Mouse (Mus musculus) forebrain, postnatal 0 days (tissue): ENCODE measurements around the gene Hes1. TPM values are rescaled to one million over a fixed set of nuclear protein-coding genes. Genes with fewer than 3 reads are reported as not detected.

Experiments used
- ATAC-seq: fragments of 200-750 bp; cut with Nextera tagmentation; 2 replicates; pipeline ENCODE4 v1.8.0; 2017; ENCODE audit warnings: mild to moderate bottlenecking, moderate library complexity
- DNase-seq: peaks from one replicate; pipeline ENCODE4 v3.0.0-alpha.2; 2015
- H3K27ac ChIP-seq: fragments of 300-500 bp; sonication (generic); 2 replicates; pipeline ENCODE4 v1.5.1; 2014; ENCODE audit warnings: low read depth, mild to moderate bottlenecking, antibody characterized with exemption, low read length, moderate library complexity, mixed read lengths
- H3K27me3 ChIP-seq: fragments of 300-500 bp; sonication (generic); 2 replicates; pipeline ENCODE4 v1.6.1; 2014; ENCODE audit warnings: mild to moderate bottlenecking, low read length, mixed read lengths; ENCODE audit not compliant: insufficient read depth
- H3K36me3 ChIP-seq: fragments of 300-500 bp; sonication (generic); 2 replicates; pipeline ENCODE4 v1.6.1; 2014; ENCODE audit warnings: mild to moderate bottlenecking, moderate library complexity; ENCODE audit not compliant: insufficient read depth
- H3K4me1 ChIP-seq: fragments of 300-500 bp; sonication (generic); 2 replicates; pipeline ENCODE4 v1.6.1; 2014; ENCODE audit warnings: antibody characterized with exemption; ENCODE audit not compliant: insufficient read depth
- H3K4me2 ChIP-seq: fragments of 300-500 bp; sonication (generic); 2 replicates; pipeline ENCODE4 v1.6.1; 2014; ENCODE audit warnings: low read depth, mild to moderate bottlenecking, moderate library complexity
- H3K4me3 ChIP-seq: fragments of 300-500 bp; sonication (generic); 2 replicates; pipeline ENCODE4 v1.5.1; 2014; ENCODE audit warnings: low read depth, low read length, mixed read lengths
- H3K9ac ChIP-seq: fragments of 300-500 bp; sonication (generic); 2 replicates; pipeline ENCODE4 v1.6.1; 2014; ENCODE audit warnings: mild to moderate bottlenecking
- H3K9me3 ChIP-seq: fragments of 300-500 bp; sonication (generic); 2 replicates; pipeline ENCODE4 v1.6.1; 2016; ENCODE audit warnings: low read length
- CTCF ChIP-seq: sonication (generic); IDR thresholded peaks from 2 replicates; pipeline ENCODE4 v1.5.1; 2016; ENCODE audit warnings: antibody characterized with exemption, control low read depth, low read depth
- WGBS: fragments of 180-500 bp; shearing (Covaris S2); extraction: QIAGEN DNeasy Blood & Tissue Kit; methylation state at CpG from one replicate; pipeline ENCODE4 v1.1.7; 2014; 5-methylcytosine and 5-hydroxymethylcytosine counted together
- polyA plus RNA-seq: library from polyadenylated mRNA; unstranded; fragments of >200 nt; fragmentation: Nextera tagmentation; extraction: Ambion mirVana; gene quantifications from 2 replicates; pipeline ENCODE4 v1.2.1, GENCODE M21; 2015
- total RNA-seq: library from RNA; depleted of rRNA; stranded (reverse); fragments of >200 nt; gene quantifications from 2 replicates; pipeline ENCODE4 v1.2.3, GENCODE M21; 2014

The Hes1 gene
- total and polyA plus RNA-seq, 2 experiments from 2014 or later, result 6.9 to 11.2 TPM

DNA sequence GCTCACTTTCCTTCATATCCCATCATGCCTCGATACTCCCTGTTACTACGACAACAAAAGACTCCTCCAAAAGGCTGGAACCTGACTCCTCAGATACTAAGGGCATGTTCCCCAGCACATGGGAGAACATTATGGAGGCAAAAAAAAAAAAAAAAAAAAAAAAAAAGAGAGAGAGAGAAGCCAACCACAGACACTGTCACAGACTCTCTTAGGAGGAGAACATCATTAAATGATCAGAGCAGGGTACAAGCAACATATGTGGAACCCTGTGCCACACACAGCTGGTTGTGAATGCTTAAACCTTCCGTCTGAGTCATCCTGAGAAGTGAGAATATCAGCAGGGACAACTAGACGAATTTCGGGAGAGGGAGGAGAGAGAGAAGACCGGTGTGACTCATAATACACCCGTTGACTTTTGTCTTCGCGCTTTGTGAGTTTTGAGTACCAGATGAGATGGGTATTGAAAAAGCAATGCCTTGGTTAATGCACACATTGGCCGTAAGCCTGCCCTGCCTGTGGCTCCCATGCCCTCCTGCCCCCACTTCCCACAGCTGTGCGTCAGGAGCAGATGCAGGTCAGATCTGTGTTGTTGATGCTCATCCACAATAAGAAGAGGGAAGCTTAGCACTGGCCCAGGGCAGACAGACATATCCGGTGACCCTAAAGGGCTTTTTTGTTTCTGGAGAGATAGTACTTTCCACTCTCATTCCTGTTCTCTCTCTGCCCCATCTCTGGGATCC is 34.8 kb upstream of the Hes1 start:
- no peaks in the 10 kb centered on the region for H3K36me3 ChIP-seq
- DNase-seq, result no peak
- no peak for TF ChIP-seq CTCF
- 0 out of 2 replicates have a peak, but pooled peaks have one; percentile 27 for ATAC-seq
- no peaks in the 10 kb centered on the region for H3K27me3 ChIP-seq
- H3K4me1 ChIP-seq, result no peaks in the 10 kb centered on the region
- no peak overlapping the region for H3K9ac ChIP-seq
- no peak overlapping the region for H3K27ac ChIP-seq
- WGBS, result 67% methylated on average over 12 of the region's 12 CpGs
- no peaks in the 10 kb centered on the region for H3K9me3 ChIP-seq
- no peak overlapping the region for H3K4me3 ChIP-seq
- no peak overlapping the region for H3K4me2 ChIP-seq

DNA sequence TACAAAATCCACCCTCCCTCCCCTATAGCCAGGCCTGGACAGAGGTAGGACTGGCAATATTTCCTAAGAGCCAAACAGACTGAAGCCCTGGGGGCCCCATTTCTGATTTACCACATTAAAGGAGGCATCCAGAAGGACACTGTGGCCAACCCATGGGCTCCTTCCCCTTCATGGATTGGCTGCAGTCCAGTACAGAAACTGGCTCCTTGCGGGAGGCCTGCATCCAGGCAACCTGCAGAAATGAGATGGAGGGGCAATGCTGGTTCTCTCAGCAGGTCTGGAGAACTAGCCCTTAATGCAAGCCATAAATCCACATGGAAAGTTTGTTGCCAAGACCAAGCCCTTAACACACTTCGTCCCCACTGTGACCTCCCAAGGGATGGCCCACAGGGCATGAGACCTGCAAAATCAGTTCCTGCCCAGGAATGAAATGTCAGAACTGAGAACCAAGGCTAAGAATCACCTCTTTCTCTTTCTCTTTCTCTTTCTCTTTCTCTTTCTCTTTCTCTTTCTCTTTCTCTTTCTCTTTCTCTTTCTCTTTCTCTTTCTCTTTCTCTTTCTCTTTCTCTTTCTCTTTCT is 31.8 kb upstream of the Hes1 start:
- no peaks in the 10 kb centered on the region for H3K9me3 ChIP-seq
- no peak overlapping the region for H3K27ac ChIP-seq
- no peaks in the 10 kb centered on the region for H3K27me3 ChIP-seq
- no peaks in the 10 kb centered on the region for H3K4me1 ChIP-seq
- no peak for TF ChIP-seq CTCF
- ATAC-seq (no peak), DNase-seq (no peak)
- WGBS, result 56% methylated on average over 2 of the region's 2 CpGs
- no peaks in the 10 kb centered on the region for H3K36me3 ChIP-seq
- H3K4me3 ChIP-seq, result no peak overlapping the region
- no peak overlapping the region for H3K9ac ChIP-seq
- no peak overlapping the region for H3K4me2 ChIP-seq

GRCm38 (mm10) chr16:30033390-30033789 is 30.8 kb upstream of the Hes1 start:
- Histone ChIP-seq H3K4me2 (no peak overlapping the region), H3K9me3 (no peaks in the 10 kb centered on the region), H3K27me3 (peaks cover 5% of the 10 kb centered on the region; the same call in 1 of the 2 replicates), H3K36me3 (no peaks in the 10 kb centered on the region), H3K4me3 (no peak overlapping the region), H3K9ac (no peak overlapping the region), H3K27ac (no peak overlapping the region), H3K4me1 (no peaks in the 10 kb centered on the region)
- no peak for TF ChIP-seq CTCF
- DNase-seq, result no peak
- ATAC-seq, result no peak
- WGBS, result 84% methylated on average over 3 of the region's 3 CpGs

DNA sequence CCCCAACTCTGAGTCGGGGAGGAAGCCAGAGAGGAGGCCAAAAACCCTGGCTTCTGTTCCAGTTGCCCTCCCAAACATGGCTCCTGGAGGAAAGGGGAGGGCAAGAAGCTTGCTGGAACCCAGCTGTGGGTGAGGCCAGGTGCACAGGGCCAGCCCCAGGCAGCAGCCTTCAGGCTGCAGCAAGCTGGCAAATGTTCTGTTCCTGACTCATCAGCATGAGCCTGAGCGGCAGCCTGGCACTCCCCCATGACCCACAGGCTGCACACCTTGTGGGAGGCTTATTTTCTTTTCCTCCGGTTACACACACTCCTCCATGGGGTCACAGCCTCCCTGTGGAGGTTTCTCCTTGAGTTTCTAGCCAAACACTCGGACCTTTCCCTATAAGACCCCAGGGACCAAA is 30.2 kb upstream of the Hes1 start:
- WGBS, result 67% methylated on average over 4 of the region's 4 CpGs

GRCm38 (mm10) chr16:30034521-30034920 is 29.7 kb upstream of the Hes1 start:
- Histone ChIP-seq H3K9me3 (no peaks in the 10 kb centered on the region), H3K4me2 (no peak overlapping the region), H3K27me3 (peaks cover 5% of the 10 kb centered on the region; the same call in 1 of the 2 replicates), H3K4me1 (no peaks in the 10 kb centered on the region), H3K27ac (no peak overlapping the region), H3K36me3 (no peaks in the 10 kb centered on the region), H3K4me3 (no peak overlapping the region), H3K9ac (no peak overlapping the region)
- 60% methylated on average over 6 of the region's 6 CpGs for WGBS
- ATAC-seq, result no peak
- no peak for DNase-seq
- TF ChIP-seq CTCF, result no peak

More for the DNA sequence above, 30.2 kb upstream of the Hes1 start:
- Histone ChIP-seq H3K9ac (no peak overlapping the region), H3K4me1 (no peaks in the 10 kb centered on the region), H3K36me3 (no peaks in the 10 kb centered on the region), H3K4me3 (no peak overlapping the region), H3K4me2 (no peak overlapping the region), H3K27ac (no peak overlapping the region), H3K9me3 (no peaks in the 10 kb centered on the region), H3K27me3 (peaks cover 5% of the 10 kb centered on the region; the same call in 1 of the 2 replicates)
- DNase-seq, result no peak
- no peak for ATAC-seq
- no peak for TF ChIP-seq CTCF

DNA sequence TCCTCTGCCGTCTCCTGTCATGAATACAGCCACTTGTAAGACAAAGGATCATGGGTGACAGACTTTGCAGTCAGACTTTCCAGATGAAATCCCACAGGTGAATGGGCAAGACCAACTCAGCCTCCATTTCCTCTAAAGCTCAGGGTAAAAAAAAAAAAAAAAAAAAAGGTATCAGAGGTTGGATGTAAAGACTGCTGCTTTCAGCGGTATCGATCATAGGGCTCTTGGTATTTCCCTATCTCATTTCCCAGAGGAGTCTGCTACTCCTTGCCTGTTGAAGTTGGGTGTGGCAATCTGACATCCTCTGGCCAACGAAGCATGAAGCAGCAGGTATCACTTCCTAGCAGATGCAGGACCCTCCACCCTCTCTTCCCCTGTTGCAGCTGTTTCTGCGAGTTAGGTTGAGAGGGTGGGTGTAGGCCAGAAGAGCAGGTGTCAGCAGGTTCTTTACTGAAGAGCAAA is 29.2 kb upstream of the Hes1 start:
- TF ChIP-seq CTCF, result no peak
- ATAC-seq (no peak), DNase-seq (no peak)
- Histone ChIP-seq H3K9me3 (no peaks in the 10 kb centered on the region), H3K4me3 (no peak overlapping the region), H3K9ac (no peak overlapping the region), H3K27me3 (peaks cover 5% of the 10 kb centered on the region; the same call in 1 of the 2 replicates), H3K4me2 (no peak overlapping the region), H3K4me1 (no peaks in the 10 kb centered on the region), H3K36me3 (no peaks in the 10 kb centered on the region), H3K27ac (no peak overlapping the region)
- WGBS, result 79% methylated on average over 5 of the region's 5 CpGs

- WGBS, result 95% methylated on average over 3 of the region's 3 CpGs
- no peak overlapping the region for H3K4me3 ChIP-seq
- peaks cover 5% of the 10 kb centered on the region for H3K27me3 ChIP-seq
- H3K9ac ChIP-seq, result no peak overlapping the region
- no peak for ATAC-seq
- TF ChIP-seq CTCF, result no peak
- no peaks in the 10 kb centered on the region for H3K4me1 ChIP-seq
- H3K4me2 ChIP-seq, result no peak overlapping the region
- H3K27ac ChIP-seq, result no peak overlapping the region
- H3K9me3 ChIP-seq, result no peaks in the 10 kb centered on the region
- no peak for DNase-seq
- H3K36me3 ChIP-seq, result no peaks in the 10 kb centered on the region
Measured at GRCm38 (mm10) chr16:30036104-30036503, 28.1 kb upstream of the Hes1 start.
